Mouse (Mus musculus) cerebellum, adult 18-20 months (tissue): Measurements from ENCODE around the gene Ncln.
A peak's percentile ranks its signal among the peaks of the same experiment; 100 is the strongest.

ENCODE experiments used
- DNase-seq, 2 experiments: peaks; one replicate each; pipeline ENCODE4 v3.0.0; 2021

Ncln gene

GRCm38 (mm10) chr10:81496264-81496901, at the start of gene Ncln:
Gene Ncln, minus strand, starts transcription at chr10:81496392.
- peak; percentile 98 to 100 for DNase-seq

GRCm38 (mm10) chr10:81545161-81545747, 49.1 kb upstream of the Ncln start, which contains the start of gene Gna11:
Gene Gna11, minus strand, starts transcription at chr10:81545190.
- peak; percentile 99 to 100 for DNase-seq

- no peak for DNase-seq
Observed at GRCm38 (mm10) chr10:81544296-81545160, 48.3 kb upstream of the Ncln start.

- DNase-seq, result peak in 1 of 2 experiments; percentile 33
Observed at GRCm38 (mm10) chr10:81543633-81544032, 47.4 kb upstream of the Ncln start.

GRCm38 (mm10) chr10:81542727-81543460, 46.7 kb upstream of the Ncln start:
- no peak for DNase-seq

DNA sequence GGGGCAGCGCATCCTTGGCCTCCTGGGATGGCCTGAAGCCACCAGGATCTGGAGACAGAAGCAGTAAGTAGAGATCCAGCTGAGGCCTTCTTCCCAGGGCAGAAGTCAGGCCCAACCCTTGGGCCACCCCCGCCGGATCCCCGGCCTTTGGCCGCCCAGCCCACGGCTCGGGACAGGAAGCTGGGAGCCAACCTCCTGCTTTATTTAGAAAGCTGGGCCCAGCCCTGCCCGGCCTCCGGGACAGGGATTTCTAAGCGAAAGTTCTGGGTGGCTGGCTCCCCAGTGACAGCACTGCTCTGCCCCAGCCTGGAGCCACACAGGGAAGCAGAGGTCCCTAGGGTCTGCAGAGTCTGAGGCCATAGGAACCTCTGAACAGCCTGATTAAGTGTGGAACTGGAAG, 45.6 kb upstream of the Ncln start:
- no peak for DNase-seq

DNA sequence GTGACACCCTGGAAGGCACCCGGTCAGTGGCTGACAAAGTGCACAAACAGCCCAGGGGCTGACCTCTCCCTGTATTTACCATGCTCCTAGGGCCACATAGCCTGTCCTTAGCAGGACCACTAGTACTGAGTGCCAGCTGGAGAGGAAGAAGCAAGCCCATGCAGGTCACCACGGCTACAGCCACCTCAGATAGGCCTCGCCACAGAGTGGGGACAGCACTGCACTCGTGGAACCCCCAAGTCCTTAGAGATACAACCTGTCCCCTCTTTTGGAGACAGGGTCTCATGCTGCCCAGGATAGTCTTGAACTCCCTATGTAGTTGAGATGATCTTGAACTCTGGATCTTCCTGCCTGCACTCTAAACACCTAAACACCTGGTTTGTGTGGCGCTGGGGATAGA, 45.2 kb upstream of the Ncln start:
- DNase-seq, result no peak

DNA sequence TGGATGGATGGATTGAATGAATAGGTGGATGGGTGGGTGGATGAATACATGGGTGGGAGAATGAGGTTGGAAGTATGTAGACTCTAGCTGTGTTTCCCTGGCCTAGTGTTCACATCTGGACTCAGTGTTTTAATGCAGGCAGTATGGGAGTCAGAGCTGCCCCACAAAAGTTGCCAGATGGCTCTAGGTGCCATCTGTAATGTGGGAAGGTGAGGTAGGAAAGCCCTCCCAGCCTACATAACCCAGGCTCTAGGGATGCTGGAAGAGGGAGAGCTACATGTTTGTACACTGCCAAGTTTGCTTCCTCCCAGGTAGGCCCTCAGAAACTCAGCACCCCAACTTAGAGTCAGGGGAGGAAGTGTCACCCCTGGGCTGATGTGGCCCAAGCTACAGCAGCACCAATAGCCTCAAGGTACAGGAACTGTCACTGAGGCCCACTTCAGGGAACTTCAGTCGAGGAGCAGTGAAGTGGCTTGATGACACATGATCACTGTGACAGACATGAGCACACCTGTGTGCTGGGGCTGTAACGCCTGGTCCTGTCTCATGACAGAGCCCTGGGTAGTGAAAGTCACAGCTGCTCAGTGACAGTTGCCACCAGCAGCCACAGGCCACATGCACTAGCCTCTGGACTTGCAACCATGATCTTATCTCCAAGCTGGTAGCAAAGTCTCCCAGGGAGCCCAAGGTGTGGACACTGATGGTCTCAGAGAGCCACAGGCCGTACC, 42.3 kb upstream of the Ncln start:
- no peak for DNase-seq

DNA sequence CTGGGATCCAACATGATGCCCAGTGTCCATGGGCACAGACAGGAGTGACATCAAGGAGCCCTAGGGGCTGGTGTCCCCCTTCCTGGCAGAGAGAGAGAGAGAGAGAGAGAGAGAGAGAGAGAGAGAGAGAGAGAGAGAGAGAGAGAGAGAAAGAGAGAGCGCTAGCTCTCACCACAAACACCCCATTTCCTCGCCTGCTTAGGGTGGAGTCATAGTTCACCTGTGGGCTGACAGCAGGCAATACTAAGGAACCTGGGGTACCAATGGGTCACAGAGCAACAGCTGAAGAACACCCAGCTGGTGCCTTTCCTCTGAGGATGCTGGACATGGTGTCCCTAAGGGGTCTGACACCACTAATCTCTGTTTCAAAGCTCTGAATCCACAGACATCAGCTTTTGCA, 41.2 kb upstream of the Ncln start:
- DNase-seq, result no peak

GRCm38 (mm10) chr10:81536734-81537133, 40.5 kb upstream of the Ncln start:
- peak in 1 of 2 experiments; percentile 45 for DNase-seq

- DNase-seq, result no peak
Observed at GRCm38 (mm10) chr10:81534826-81535225, 38.6 kb upstream of the Ncln start.

DNA sequence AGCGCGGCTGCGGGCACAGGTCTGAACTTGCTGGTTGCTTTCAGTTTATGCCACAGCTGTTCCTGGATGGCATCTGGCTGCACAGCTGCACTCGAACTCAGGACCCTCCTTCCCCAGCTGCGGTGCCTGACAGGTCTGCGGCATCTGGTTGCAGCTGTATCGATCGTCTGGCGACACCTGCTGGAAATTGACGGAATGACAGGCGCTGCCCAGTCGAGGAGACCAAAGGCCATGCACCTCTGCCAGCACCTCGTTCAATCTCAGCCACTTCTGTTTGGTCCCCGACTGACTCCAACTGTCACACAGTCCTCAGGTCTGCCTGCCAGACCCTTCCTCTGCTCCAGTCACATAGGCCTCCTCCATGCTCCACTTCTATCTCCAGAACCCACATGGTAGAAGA, 30.6 kb upstream of the Ncln start:
- peak; percentile 58 to 77 for DNase-seq

DNA sequence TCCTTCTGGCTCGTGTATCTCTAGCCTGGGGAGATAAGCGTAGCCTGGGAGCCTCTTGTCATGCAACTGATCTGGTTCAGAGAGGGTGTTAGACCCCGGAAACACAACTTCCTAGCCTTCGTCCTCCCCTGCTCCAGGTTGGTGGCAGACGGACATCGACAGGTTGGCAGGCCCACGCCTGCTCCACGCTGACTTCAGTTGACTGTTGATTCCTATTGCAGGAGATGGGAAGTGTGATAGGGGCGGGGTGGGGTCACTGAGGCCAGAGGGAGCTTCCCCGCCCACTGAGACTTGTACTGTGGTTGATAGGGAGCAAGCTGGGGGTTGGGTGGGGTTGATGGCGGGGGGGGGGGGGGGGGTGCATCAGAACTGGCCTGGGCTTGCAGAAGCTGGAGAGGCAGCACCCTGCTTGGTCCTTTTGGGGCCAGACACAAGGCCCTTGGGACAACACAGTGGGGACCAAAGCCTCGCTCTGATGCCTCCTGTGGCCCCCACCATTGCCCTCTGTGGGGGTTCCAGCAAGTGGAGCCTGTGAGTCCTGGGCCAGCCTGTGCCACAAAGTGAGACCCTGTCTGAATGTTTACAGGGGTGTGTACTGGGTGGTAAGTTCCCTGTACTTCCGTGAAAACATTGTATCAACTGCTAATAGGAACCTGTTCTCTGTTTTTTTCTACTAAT, 29.0 kb upstream of the Ncln start:
- DNase-seq, result no peak

- no peak for DNase-seq
Observed at GRCm38 (mm10) chr10:81524051-81524605, 27.9 kb upstream of the Ncln start, which contains the start of gene Gna15. Gene Gna15, minus strand, starts transcription at chr10:81524225.

DNA sequence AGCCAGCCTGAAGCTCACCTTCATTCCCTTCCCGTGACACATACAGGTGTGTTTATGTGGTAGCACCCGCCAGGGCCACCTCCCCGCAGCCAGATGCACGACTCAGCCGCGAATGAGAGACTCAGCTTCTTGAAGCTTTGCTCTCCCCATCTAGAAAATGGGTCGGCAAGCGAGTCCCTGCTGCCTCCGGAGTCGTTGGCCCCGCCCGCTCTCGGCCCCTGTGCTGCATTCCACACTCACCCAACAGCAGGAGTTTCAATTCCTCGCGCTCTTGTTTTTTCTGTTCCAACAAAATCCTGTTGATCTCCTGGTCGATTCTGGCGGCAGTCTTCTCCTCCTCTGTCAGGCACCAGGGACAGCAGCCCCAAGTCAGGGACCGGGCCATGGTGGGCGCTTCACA, 27.4 kb upstream of the Ncln start:
- DNase-seq, result no peak

GRCm38 (mm10) chr10:81523142-81523541, 26.9 kb upstream of the Ncln start:
- no peak for DNase-seq

- DNase-seq, result no peak
Observed at GRCm38 (mm10) chr10:81519978-81520365, 23.8 kb upstream of the Ncln start.

DNA sequence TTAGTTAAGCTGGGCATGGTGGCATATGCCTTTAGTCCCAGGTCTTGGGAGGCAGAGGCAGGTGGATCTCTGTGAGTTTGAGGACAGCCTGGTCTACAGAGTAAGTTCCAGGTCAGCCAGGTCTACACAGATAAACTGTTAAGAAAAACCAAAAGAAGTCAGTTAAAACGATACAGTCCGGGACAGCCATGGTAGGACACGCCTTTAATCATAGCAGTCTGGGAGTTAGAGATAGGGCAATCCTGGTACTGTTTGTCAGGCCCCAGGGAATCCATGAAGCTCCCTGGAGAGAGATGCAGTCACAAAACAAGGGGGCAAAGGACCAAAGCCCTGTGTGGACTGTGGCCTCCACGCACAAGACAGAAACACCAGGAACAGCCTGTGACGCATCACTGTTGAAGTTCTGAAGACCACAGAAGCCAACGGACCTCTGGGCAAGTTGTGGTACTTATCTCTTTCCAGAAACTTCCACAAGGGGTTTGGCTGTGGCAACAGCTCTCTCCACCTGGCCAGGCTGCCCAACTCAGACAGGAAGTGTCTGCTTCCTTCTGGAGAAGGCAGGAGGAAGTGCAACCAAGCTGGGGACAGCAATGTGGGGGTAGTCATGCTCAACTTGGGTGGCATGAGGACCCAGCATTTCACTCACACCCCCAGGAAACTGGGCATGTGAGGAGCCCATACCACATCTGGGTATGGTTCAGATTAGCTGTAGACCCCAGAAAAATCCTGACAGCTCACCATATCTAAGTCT, 23.2 kb upstream of the Ncln start:
- no peak for DNase-seq

DNA sequence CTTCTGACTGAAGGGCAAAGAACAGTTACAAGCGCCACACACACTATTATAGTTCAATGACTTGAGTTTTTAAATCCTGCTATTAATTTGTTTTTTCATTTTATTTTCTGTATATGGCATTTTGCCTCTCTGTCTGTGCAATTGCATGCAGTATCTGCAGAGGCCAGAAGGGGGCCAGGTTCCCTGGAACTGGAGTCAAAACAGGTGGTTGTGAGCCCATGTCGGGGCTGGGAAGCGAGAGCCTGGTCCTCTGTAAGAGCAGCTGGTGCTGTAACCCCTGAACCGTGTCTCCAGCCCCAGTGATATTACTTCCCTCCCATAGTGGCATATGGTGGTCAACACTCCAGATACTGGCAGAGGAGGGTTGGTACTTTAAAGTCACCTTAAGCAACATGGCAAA, 22.4 kb upstream of the Ncln start:
- DNase-seq, result peak; percentile 72 to 74

DNA sequence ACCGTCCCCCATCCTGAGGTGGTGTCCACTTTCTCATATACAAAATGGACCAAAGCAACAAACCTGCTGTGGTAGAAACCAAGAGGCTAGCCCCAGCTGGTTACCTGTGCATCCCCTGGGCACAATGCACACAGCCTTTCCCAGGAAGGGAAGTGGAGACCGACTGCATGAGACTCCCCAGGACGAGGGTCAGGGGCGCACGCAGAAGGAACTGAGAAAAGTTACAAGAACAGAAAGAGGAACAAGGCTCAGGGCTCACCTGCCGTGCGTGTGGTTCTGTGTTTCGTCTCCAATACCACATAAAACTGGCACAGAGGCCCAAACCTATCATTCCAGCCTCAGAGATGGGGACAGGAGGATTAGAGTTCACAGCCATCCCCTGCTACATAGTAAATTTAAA, 21.0 kb upstream of the Ncln start:
- no peak for DNase-seq

- no peak for DNase-seq
Observed at GRCm38 (mm10) chr10:81513798-81514197, 17.6 kb upstream of the Ncln start.
